Mouse (Mus musculus) hindbrain, postnatal 0 days (tissue): ENCODE results near the gene Rab31. TPM values are rescaled to one million over a fixed set of nuclear protein-coding genes. Genes with fewer than 3 reads are reported as not detected.

Source experiments
- ATAC-seq: fragments of 200-750 bp; cut with Nextera tagmentation; 2 replicates; pipeline ENCODE4 v1.8.0; 2017; ENCODE audit warnings: mild to moderate bottlenecking, moderate TSS enrichment, moderate library complexity
- DNase-seq: peaks from one replicate; pipeline ENCODE4 v3.0.0-alpha.2; 2015; ENCODE audit warnings: low spot score
- H3K27ac ChIP-seq: fragments of 300-500 bp; sonication (generic); 2 replicates; pipeline ENCODE4 v1.5.1; 2014; ENCODE audit warnings: mild to moderate bottlenecking
- H3K27me3 ChIP-seq: fragments of 300-500 bp; sonication (generic); 2 replicates; pipeline ENCODE4 v1.6.1; 2014; ENCODE audit warnings: low read length, mixed read lengths; ENCODE audit not compliant: insufficient read depth
- H3K36me3 ChIP-seq: fragments of 300-500 bp; sonication (generic); 2 replicates; pipeline ENCODE4 v1.6.1; 2014; ENCODE audit warnings: low read length, mixed read lengths; ENCODE audit not compliant: insufficient read depth
- H3K4me1 ChIP-seq: fragments of 300-500 bp; sonication (generic); 2 replicates; pipeline ENCODE4 v1.6.1; 2014; ENCODE audit warnings: antibody characterized with exemption, low read length, mixed read lengths; ENCODE audit not compliant: insufficient read depth
- H3K4me2 ChIP-seq: fragments of 300-500 bp; sonication (generic); 2 replicates; pipeline ENCODE4 v1.6.1; 2014; ENCODE audit warnings: low read depth, mild to moderate bottlenecking, low read length, moderate library complexity, mixed read lengths
- H3K4me3 ChIP-seq: fragments of 300-500 bp; sonication (generic); 2 replicates; pipeline ENCODE4 v1.5.1; 2014; ENCODE audit warnings: low read length
- H3K9ac ChIP-seq: fragments of 300-500 bp; sonication (generic); replicated peaks from 2 replicates; pipeline ENCODE4 v1.6.1; 2014; ENCODE audit warnings: mild to moderate bottlenecking, low read length, moderate library complexity, mixed read lengths
- H3K9me3 ChIP-seq: fragments of 300-500 bp; sonication (generic); 2 replicates; pipeline ENCODE4 v1.6.1; 2016; ENCODE audit warnings: low read length, mixed read lengths
- CTCF ChIP-seq: IDR thresholded peaks from 2 replicates; pipeline ENCODE4 v1.5.1; 2016; ENCODE audit warnings: antibody characterized with exemption, control low read depth, low read depth
- polyA plus RNA-seq: library from polyadenylated mRNA; unstranded; fragments of >200 nt; fragmentation: Nextera tagmentation; extraction: Ambion mirVana; gene quantifications from 2 replicates; pipeline ENCODE4 v1.2.1, GENCODE M21; 2015
- total RNA-seq: library from RNA; depleted of rRNA; stranded (reverse); fragments of >200 nt; gene quantifications from 2 replicates; pipeline ENCODE4 v1.2.3, GENCODE M21; 2014; rRNA removed

Rab31 gene
- total and polyA plus RNA-seq, 2 experiments from 2014 or later: 67.2 to 88.1 TPM

DNA sequence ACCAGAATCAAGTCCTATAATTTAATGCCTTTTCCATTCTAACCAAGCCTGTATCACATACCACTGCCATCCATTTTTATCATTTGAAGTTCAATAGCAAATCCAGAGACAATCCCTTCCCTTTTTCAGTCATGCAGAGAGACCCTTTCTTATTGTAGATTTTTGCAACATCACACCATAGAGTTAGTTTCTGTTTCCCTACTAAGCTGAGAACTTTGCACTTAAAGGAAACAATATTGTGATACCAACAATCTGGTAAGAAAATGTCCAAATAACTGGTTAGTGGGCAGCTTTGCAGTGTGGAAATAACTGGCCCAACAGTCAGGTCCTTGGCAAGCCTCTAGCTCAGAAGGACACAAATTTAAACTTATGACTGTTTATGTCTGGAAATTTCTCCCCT lies 167.7 kb downstream of the Rab31 start:
- ATAC-seq (no peak), DNase-seq (no peak)
- H3K27ac ChIP-seq: no peak overlapping the region
- TF ChIP-seq CTCF: no peak
- no peaks in the 10 kb centered on the region for H3K36me3 ChIP-seq
- H3K27me3 ChIP-seq: no peaks in the 10 kb centered on the region
- H3K4me2 ChIP-seq: no peak overlapping the region
- peaks cover 10% of the 10 kb centered on the region; the same call in 1 of the 2 replicates for H3K4me1 ChIP-seq
- H3K9me3 ChIP-seq: no peaks in the 10 kb centered on the region
- no peak overlapping the region for H3K4me3 ChIP-seq
- no peak overlapping the region for H3K9ac ChIP-seq

DNA sequence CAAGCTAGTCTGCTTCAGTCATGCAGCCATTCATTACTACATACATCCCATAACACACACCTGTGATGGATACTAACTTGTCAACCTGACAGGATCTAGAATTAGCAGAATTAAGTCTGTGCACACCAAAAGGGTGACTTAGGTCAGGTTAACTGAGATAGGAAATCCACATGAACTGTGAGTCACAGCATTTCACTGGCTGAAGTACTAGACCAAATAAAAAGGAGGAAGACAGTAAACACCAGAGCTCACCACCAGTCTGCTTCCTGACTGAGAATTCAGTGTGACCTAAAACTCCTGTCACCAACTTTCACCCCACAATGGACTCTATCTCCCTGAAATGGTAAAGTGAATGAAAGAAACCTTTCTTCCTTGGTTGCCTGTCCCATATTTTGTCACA lies 168.2 kb downstream of the Rab31 start:
- Histone ChIP-seq H3K4me2 (no peak overlapping the region), H3K4me3 (no peak overlapping the region), H3K27ac (no peak overlapping the region), H3K9ac (no peak overlapping the region), H3K9me3 (no peaks in the 10 kb centered on the region), H3K27me3 (no peaks in the 10 kb centered on the region), H3K4me1 (peaks cover 6% of the 10 kb centered on the region; the same call in 1 of the 2 replicates), H3K36me3 (no peaks in the 10 kb centered on the region)
- no peak for TF ChIP-seq CTCF
- ATAC-seq (no peak), DNase-seq (no peak)

Other genes with a start within 250 kb of the Rab31 start
- 1.6 and 2.0 TPM in 2 replicates for gene Tmem232, start 232.0 kb downstream of the Rab31 start, total RNA-seq
- gene Tmem232, start 232.0 kb downstream of the Rab31 start, polyA plus RNA-seq: 0.89 and 1.3 TPM in 2 replicates
- gene Vapa, start 159.2 kb downstream of the Rab31 start, total RNA-seq: 97.4 and 103 TPM in 2 replicates
- gene Vapa, start 159.2 kb downstream of the Rab31 start, polyA plus RNA-seq: 296 and 298 TPM in 2 replicates
- not detected in 2 replicates for gene Txndc2, start 130.6 kb downstream of the Rab31 start, total RNA-seq
- 0.10 and 0.13 TPM in 2 replicates for gene Txndc2, start 130.6 kb downstream of the Rab31 start, polyA plus RNA-seq
- 39.4 and 48.6 TPM in 2 replicates for gene Ppp4r1, start 9.8 kb upstream of the Rab31 start, total RNA-seq
- gene Ppp4r1, start 9.8 kb upstream of the Rab31 start, polyA plus RNA-seq: 24.9 and 26.2 TPM in 2 replicates
- gene Ralbp1, start 113.0 kb upstream of the Rab31 start, total RNA-seq: 34.0 and 35.9 TPM in 2 replicates
- 51.6 and 54.0 TPM in 2 replicates for gene Ralbp1, start 113.0 kb upstream of the Rab31 start, polyA plus RNA-seq
- gene Twsg1, start 178.5 kb upstream of the Rab31 start, total RNA-seq: 39.8 and 45.4 TPM in 2 replicates
- 45.4 and 45.7 TPM in 2 replicates for gene Twsg1, start 178.5 kb upstream of the Rab31 start, polyA plus RNA-seq